Mouse (Mus musculus) spleen, adult 2 months (tissue): ENCODE data around the gene Hmcn1.

Experiments
- CTCF ChIP-seq: fragments of 200-500 bp; IDR thresholded peaks from 2 replicates; pipeline ENCODE4 v1.5.1; 2011; ENCODE audit warnings: mild to moderate bottlenecking, inconsistent platforms; ENCODE audit not compliant: insufficient read depth, insufficient read length, insufficient replicate concordance; ENCODE audit errors: extremely low read depth
- POLR2A ChIP-seq: fragments of 200-500 bp; IDR thresholded peaks from 2 replicates; pipeline ENCODE4 v1.6.1; 2011; ENCODE audit warnings: low read depth, low read length, inconsistent platforms

DNA sequence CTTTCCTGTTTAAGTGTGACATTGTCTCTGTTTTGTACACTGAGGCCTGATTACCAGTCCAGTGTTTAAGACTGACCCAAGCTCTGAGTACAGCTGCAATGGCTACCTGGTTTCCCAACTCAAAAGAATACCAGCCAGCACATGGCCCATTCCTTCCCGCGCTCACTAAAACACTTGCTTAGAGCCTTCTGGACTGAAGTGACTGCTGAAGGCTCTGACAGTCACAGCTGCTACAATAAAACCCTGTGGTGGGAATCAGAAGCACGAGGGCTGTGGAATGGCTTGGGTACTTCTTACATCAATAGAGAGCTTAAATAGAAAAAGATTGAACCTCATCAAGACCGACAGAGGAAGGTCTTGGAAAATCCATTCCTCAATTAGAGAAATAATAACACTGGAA is 286.7 kb downstream of the Hmcn1 start:
- TF ChIP-seq CTCF (no peak), POLR2A (no peak)
